Mouse (Mus musculus) heart, adult 18-20 months (tissue): ENCODE measurements around the gene Rwdd2a. TPM values are rescaled to one million over a fixed set of nuclear protein-coding genes. Genes with fewer than 3 reads are reported as not detected.

Experiments used
- DNase-seq, 2 experiments: peaks; one replicate each; pipeline ENCODE4 v3.0.0; 2021 to 2022; ENCODE audit warnings: mixed read lengths in 1 of 2
- long read RNA-seq, 2 experiments: library from polyadenylated mRNA; stranded (forward); transcript quantifications; one replicate each; pipeline ENCODE4 v2.0.0; 2021
- total RNA-seq, 2 experiments: library from RNA; stranded (reverse); gene quantifications; 2 replicates each; pipeline ENCODE4 v1.2.3; 2021

Gene Rwdd2a
- total RNA-seq = under 1 TPM; 0.21 to 0.77 TPM
- long read RNA-seq, experiment 1 = 0 reads
- long read RNA-seq, experiment 2 = 0 reads

DNA sequence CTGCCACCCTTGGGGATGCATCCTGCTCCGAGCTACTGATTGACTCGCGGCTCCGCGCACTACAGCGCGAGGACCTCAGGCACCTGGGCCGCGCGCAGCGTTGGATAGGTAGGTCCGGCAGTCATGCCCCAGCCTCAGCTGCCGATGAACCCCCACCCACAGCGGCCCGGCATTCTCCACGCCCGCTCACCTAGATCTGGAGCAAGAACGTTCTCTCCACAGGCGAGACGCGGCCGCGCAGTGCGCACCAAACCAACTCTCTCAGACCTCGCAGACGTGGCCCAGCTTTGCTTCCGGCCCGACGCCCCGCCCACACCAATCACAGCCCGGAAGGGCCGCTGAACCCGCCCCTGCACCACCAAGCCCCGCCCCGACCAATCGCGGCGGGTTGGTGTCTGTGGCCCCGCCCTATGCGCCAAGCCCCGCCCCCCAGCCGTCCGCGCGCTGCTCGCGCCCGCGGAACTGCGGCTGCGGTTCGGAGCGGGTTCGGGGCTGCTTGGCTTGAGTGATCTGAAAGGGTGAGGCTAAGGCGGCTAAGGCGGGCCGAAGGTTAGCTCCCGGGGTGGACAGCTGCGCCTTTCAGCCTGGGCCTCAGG, at the start of gene Rwdd2a, which contains the start of gene Pgm3:
TSS of gene Rwdd2a (plus strand) at position 452 of the 596 bp plus-strand sequence.
TSS of gene Pgm3 (minus strand) at position 303 of the 596 bp plus-strand sequence.
- peak; percentile 96 to 98 for DNase-seq

DNA sequence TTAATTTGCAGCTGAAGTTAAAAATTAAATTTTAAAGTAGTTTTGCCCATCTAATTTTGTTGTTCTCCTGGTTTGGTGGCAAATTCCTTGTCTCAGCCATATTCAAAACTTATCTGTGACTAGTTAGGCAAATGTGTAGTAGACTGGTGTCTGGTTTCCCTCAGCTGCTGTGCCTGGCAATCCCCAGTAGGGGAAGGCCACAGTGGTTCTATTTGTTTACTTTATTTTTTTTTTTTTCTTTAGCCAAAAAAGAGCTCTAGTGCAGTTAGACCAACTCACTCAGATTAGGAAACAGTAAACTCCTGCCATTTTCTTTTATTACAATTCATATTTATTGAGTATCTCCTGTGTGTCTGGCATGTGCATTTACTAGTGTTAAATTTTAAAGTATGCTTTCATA, 49.5 kb upstream of the Rwdd2a start:
- no peak for DNase-seq

GRCm38 (mm10) chr9:86525600-86525999, 46.2 kb upstream of the Rwdd2a start:
- peak in 1 of 2 experiments; percentile 15 for DNase-seq

DNA sequence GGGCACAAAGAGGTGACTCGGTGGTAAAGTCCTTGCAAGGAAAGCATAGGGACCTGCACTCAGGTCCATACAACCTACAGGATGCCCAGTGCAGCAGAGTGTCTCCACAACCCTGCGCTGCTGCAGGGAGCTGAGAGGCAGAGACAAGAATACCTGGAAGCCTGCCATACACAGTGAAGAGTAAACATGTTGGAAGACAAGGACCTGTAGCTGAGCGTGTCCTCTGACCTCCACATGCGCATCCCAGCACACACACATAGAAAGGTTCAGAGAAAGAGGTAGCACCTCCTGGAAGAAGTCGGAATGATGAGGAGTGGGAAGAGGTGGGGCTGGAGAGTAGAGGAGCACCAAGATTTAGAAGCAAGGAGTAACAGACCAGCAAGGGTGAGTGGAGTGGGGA, 37.7 kb upstream of the Rwdd2a start:
- DNase-seq = no peak

DNA sequence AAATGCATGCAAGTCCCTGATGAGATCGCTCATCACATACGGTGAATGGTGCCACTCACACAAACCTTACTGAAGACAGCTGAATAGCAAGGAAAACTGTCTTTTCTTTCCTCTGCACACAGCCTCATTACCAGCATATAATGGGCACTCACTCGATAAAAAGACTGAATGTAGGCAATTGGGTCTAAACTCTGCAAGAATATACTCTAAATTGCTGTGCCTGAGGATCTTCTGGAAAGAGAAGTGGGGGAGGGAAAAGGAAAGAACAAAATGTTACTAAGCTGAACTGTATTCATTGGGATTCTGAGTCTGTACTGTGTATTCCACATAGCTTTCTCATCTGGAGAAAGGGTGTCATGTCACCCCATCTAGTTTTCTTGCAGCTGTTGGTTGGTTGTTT, 28.3 kb upstream of the Rwdd2a start:
- DNase-seq = no peak

GRCm38 (mm10) chr9:86544559-86544958, 27.2 kb upstream of the Rwdd2a start:
- DNase-seq = no peak

DNA sequence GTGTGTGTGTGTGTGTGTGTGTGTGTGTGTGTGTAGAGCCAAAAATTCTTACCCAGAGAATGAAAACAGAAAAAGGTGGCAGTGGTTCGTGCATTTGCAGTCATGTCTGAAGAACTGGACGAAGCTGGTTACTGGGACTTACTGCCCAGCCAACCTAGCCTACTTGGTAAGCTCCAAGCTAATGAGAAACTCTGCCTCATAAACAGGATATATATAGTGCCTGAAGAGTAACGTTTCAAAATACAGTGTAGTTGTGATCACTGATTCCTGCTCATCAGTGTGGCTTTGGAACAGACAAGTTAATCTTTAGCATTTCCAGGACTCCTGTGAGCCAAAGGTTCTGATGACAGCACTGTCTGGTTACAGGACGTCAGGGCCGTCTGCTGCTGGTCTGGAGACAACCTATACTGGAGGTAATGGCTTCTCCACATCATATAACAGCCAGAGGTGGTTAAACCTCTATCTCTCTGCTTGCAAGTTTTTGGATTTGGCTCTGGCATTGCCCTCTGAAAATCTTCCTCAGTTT, 22.1 kb upstream of the Rwdd2a start:
- DNase-seq = no peak

DNA sequence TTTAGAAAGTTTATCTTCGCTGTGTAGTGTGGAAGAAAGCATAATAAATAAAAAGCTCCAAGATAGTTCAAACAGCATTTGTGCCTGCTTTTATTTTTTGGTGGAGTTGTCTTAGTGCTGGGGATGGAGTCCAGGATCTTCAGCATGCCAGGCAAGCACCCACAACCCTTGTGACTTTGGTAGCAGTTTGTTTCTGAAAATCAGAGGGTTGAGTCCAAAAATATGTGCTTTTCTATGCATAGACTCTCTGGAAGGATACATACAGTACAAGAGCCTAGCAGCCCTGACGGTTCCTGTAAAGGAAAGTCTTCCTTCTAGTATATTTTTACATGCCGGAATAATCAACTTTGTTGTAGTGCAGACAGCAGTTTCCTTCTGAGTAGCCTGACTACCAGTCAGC, 21.1 kb upstream of the Rwdd2a start:
- DNase-seq = no peak

GRCm38 (mm10) chr9:86553886-86554285, 17.9 kb upstream of the Rwdd2a start:
- no peak for DNase-seq

GRCm38 (mm10) chr9:86554641-86555040, 17.1 kb upstream of the Rwdd2a start:
- DNase-seq = no peak

DNA sequence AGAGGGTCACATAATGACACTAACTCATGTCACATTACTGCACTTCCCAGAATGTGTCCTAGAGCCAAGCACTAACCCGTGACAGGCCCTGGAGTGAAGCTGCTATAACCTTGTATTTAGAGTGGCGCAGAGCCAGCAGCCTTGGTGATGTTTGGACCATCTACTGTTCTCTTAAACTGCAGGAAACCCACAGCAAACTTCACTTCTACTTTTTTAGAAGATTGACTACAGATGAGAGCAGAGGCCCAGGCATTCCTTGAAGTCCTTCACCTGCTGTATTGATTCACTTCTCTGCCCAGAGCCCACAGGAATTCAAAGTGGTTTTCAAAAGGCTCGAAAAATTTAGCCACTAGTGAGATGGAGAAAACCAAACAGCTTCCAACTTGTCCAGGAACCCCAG, 11.2 kb upstream of the Rwdd2a start:
- DNase-seq = no peak

- DNase-seq = peak; percentile 23 to 28
Measured at GRCm38 (mm10) chr9:86569314-86569910, 2.4 kb upstream of the Rwdd2a start.

- DNase-seq = no peak
Measured at GRCm38 (mm10) chr9:86570261-86570890, 1.4 kb upstream of the Rwdd2a start.

GRCm38 (mm10) chr9:86570946-86571345, 845 bp upstream of the Rwdd2a start:
- no peak for DNase-seq

DNA sequence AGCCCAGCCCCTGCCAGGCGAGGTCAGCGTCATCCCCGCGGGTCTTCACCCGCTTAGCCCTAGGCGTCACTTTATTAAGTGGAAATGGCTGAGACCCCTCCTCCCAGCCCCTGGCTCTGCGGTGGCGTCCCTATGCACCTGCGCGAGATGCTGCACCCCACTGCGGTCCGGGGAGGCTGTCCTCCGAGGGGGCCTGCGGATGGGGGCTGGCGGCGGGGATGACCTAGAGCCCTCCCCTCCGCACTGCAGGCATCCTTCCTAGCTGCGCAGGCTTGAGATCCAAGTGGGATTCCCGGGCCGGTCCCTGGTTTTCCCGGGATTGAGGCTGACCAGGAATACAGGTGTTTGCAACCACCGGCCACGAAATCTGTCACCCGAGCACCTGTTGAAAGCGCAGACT, 405 bp downstream of the Rwdd2a start:
- DNase-seq = no peak

- DNase-seq = peak; percentile 81 to 90
Measured at GRCm38 (mm10) chr9:86572636-86573291, 973 bp downstream of the Rwdd2a start.

DNA sequence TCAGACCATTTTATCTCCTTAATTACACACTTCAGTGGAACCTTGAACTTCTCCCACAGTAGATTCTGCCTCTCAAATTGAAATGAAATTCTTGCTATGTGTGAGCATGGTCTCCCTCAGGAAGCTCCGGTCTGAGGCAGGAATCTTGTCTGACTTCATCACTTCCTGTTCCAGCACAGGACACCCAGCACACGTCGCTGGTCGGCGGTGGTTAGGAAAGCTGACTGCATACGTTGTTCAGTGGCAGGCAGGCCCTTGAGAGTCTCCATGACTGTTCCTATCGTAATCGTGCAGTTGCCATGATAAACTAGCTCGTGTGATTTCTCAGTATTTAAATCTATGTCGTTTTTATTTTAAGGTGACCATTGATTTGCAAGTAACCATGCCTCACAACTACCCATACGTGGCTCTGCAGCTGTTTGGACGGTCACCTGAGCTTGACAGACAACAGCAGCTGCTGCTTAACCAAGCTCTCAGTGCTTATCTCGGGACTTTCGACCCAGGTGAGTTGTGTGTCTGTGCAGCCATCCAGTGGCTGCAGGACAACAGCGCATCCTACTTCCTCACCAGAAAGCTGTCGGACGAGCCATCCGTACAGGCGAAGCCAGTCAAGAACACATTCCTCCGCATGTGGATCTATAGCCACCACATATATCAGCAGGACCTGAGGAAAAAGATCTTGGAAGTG, 2.0 kb downstream of the Rwdd2a start:
- DNase-seq = no peak

GRCm38 (mm10) chr9:86575178-86575577, 3.4 kb downstream of the Rwdd2a start:
- DNase-seq = no peak

GRCm38 (mm10) chr9:86579657-86580056, 7.9 kb downstream of the Rwdd2a start:
- DNase-seq = peak in 1 of 2 experiments; percentile 33

DNA sequence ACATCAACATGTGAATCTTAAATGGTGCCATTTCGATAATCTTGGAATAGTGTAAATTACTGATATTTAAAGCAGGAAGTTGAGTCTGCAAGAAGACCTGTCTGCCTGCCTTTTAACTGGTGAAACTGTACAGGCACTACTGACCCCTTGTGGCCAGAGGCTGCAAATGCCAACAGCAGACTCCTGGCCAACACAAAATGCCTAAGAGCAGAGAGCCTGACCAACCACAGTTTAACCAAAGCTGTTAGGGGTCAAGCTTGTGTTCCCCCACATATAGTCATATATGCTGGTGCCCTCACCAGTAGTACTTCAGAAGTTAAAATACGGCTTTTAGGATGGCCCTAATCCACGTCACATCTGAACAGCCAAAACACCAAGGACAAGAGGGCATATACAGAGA, 11.9 kb downstream of the Rwdd2a start:
- peak; percentile 66 to 81 for DNase-seq

GRCm38 (mm10) chr9:86587019-86587795, 15.4 kb downstream of the Rwdd2a start:
- no peak for DNase-seq
